Mouse (Mus musculus) ES-Bruce4 (cell line): ENCODE results near the gene Dnaja3.
A peak's percentile ranks its signal among the peaks of the same experiment; 100 is the strongest.

Experiments used
- CTCF ChIP-seq: IDR thresholded peaks from one replicate; pipeline ENCODE4 v1.8.1; 2011; ENCODE audit warnings: low read depth, low read length
- POLR2A ChIP-seq: IDR thresholded peaks from one replicate; pipeline ENCODE4 v1.8.1; 2011; ENCODE audit warnings: low read length; ENCODE audit not compliant: insufficient read depth

- TF ChIP-seq CTCF, result no peak
- peak; percentile 96 for TF ChIP-seq POLR2A
Measured at GRCm38 (mm10) chr16:4725780-4726527, 86.2 kb downstream of the Dnaja3 start, which contains the start of gene Hmox2.
